Mouse (Mus musculus) thymus, adult 2 months (tissue): ENCODE measurements around the gene Irgc1.

Experiments
- CTCF ChIP-seq: fragments of 200-500 bp; IDR thresholded peaks from 2 replicates; pipeline ENCODE4 v1.5.1; 2012; ENCODE audit warnings: mild to moderate bottlenecking, control low read depth, low read length, moderate library complexity, borderline replicate concordance; ENCODE audit not compliant: control insufficient read depth, poor library complexity, insufficient read depth; ENCODE audit errors: extremely low read depth
- POLR2A ChIP-seq: fragments of 200-500 bp; IDR thresholded peaks from 2 replicates; pipeline ENCODE4 v1.6.1; 2012; ENCODE audit warnings: mild to moderate bottlenecking, low read length, control low read depth, moderate library complexity; ENCODE audit not compliant: control insufficient read depth, poor library complexity, insufficient read depth; ENCODE audit errors: extremely low read depth

DNA sequence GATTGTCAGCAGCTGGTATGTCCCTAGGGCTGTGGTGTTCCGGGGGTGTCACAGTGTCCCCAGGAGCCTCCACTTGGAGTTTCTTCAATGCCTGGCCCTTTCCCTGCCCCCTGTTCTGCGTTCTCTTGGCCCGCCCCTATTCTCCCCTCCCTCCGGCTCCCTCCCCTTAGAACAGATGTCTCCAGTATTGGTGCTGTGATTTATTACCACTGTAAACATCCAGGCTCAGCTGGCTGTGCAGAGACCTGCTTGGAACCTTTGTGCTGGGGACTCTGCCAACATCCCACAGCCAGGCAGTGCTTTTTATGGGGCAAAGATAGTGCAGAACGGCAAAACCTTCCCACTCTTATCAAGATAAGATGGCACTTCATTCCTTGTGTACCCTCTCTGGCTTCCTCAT lies 61.0 kb downstream of the Irgc1 start:
- TF ChIP-seq POLR2A = no peak
- TF ChIP-seq CTCF = no peak
